Mouse (Mus musculus) lung, embryonic 14.5 days (tissue): ENCODE data around the gene Ramp3. TPM values are rescaled to one million over a fixed set of nuclear protein-coding genes. Genes with fewer than 3 reads are reported as not detected.
A peak's percentile ranks its signal among the peaks of the same experiment; 100 is the strongest.

ENCODE experiments used
- ATAC-seq: fragments of 200-750 bp; cut with Nextera tagmentation; 2 replicates; pipeline ENCODE4 v1.8.0; 2017; ENCODE audit warnings: mild to moderate bottlenecking, moderate TSS enrichment, moderate library complexity; ENCODE audit not compliant: insufficient read depth
- DNase-seq: peaks from one replicate; pipeline ENCODE4 v3.0.0-alpha.2; 2015
- H3K27ac ChIP-seq: fragments of 300-500 bp; sonication (generic); 2 replicates; pipeline ENCODE4 v1.5.1; 2014; ENCODE audit warnings: low read depth, mild to moderate bottlenecking, moderate library complexity
- H3K27me3 ChIP-seq: fragments of 300-500 bp; sonication (generic); 2 replicates; pipeline ENCODE4 v1.6.1; 2014; ENCODE audit warnings: low read length, control low read depth; ENCODE audit not compliant: insufficient read depth
- H3K36me3 ChIP-seq: fragments of 300-500 bp; sonication (generic); 2 replicates; pipeline ENCODE4 v1.6.1; 2014; ENCODE audit warnings: control low read depth; ENCODE audit not compliant: insufficient read depth
- H3K4me1 ChIP-seq: fragments of 300-500 bp; sonication (generic); 2 replicates; pipeline ENCODE4 v1.6.1; 2014; ENCODE audit warnings: antibody characterized with exemption, control low read depth; ENCODE audit not compliant: insufficient read depth
- H3K4me2 ChIP-seq: fragments of 300-500 bp; sonication (generic); 2 replicates; pipeline ENCODE4 v1.6.1; 2014; ENCODE audit warnings: mild to moderate bottlenecking
- H3K4me3 ChIP-seq: fragments of 300-500 bp; sonication (generic); 2 replicates; pipeline ENCODE4 v1.5.1; 2014; ENCODE audit warnings: low read depth, low read length
- H3K9ac ChIP-seq: fragments of 300-500 bp; sonication (generic); 2 replicates; pipeline ENCODE4 v1.6.1; 2014
- H3K9me3 ChIP-seq: fragments of 300-500 bp; sonication (generic); 2 replicates; pipeline ENCODE4 v1.6.1; 2016; ENCODE audit warnings: low read depth, low read length, control low read depth
- CTCF ChIP-seq: IDR thresholded peaks from 2 replicates; pipeline ENCODE4 v1.5.1; 2016; ENCODE audit warnings: antibody characterized with exemption, low read depth
- WGBS: fragments of 180-500 bp; shearing (Covaris S2); extraction: QIAGEN DNeasy Blood & Tissue Kit; methylation state at CpG from one replicate; pipeline ENCODE4 v1.1.7; 2014; 5-methylcytosine and 5-hydroxymethylcytosine counted together
- polyA plus RNA-seq: library from polyadenylated mRNA; unstranded; fragments of >200 nt; fragmentation: Nextera tagmentation; extraction: Ambion mirVana; gene quantifications from 2 replicates; pipeline ENCODE4 v1.2.1, GENCODE M21; 2014

Gene Ramp3
- polyA plus RNA-seq, 1 experiment from 2014 or later, result 1.9 TPM

GRCm38 (mm10) chr11:6684741-6685140, 26.4 kb downstream of the Ramp3 start:
- no peak for DNase-seq
- no peak overlapping the region for H3K4me3 ChIP-seq
- no peaks in the 10 kb centered on the region for H3K9me3 ChIP-seq
- no peak overlapping the region for H3K9ac ChIP-seq
- H3K4me1 ChIP-seq, result no peaks in the 10 kb centered on the region
- WGBS, result 64% methylated on average over 3 of the region's 3 CpGs
- H3K36me3 ChIP-seq, result no peaks in the 10 kb centered on the region
- H3K4me2 ChIP-seq, result no peak overlapping the region
- H3K27ac ChIP-seq, result no peak overlapping the region
- H3K27me3 ChIP-seq, result no peaks in the 10 kb centered on the region
- no peak for ATAC-seq
- TF ChIP-seq CTCF, result no peak

GRCm38 (mm10) chr11:6688888-6689287, 30.6 kb downstream of the Ramp3 start:
- Histone ChIP-seq H3K27ac (no peak overlapping the region), H3K4me2 (no peak overlapping the region), H3K27me3 (no peaks in the 10 kb centered on the region), H3K9ac (no peak overlapping the region), H3K36me3 (no peaks in the 10 kb centered on the region), H3K9me3 (no peaks in the 10 kb centered on the region), H3K4me3 (no peak overlapping the region), H3K4me1 (no peaks in the 10 kb centered on the region)
- DNase-seq (no peak), ATAC-seq (no peak)
- no peak for TF ChIP-seq CTCF
- 76% methylated on average over 3 of the region's 3 CpGs for WGBS

- WGBS, result 55% methylated on average over 6 of the region's 6 CpGs
- Histone ChIP-seq H3K27me3 (no peaks in the 10 kb centered on the region), H3K36me3 (no peaks in the 10 kb centered on the region), H3K27ac (no peak overlapping the region), H3K9me3 (no peaks in the 10 kb centered on the region), H3K4me3 (no peak overlapping the region), H3K4me1 (no peaks in the 10 kb centered on the region), H3K9ac (no peak overlapping the region), H3K4me2 (no peak overlapping the region)
- TF ChIP-seq CTCF, result no peak
- DNase-seq (no peak), ATAC-seq (no peak)
Measured at GRCm38 (mm10) chr11:6692341-6692740, 34.0 kb downstream of the Ramp3 start.

GRCm38 (mm10) chr11:6694114-6694513, 35.8 kb downstream of the Ramp3 start:
- 89% methylated on average over 10 of the region's 10 CpGs for WGBS
- no peak overlapping the region for H3K4me2 ChIP-seq
- H3K9ac ChIP-seq, result no peak overlapping the region
- H3K4me1 ChIP-seq, result no peaks in the 10 kb centered on the region
- no peak for TF ChIP-seq CTCF
- no peak overlapping the region for H3K27ac ChIP-seq
- H3K9me3 ChIP-seq, result no peaks in the 10 kb centered on the region
- ATAC-seq (no peak), DNase-seq (no peak)
- no peak overlapping the region for H3K4me3 ChIP-seq
- no peaks in the 10 kb centered on the region for H3K36me3 ChIP-seq
- no peaks in the 10 kb centered on the region for H3K27me3 ChIP-seq

- H3K9ac ChIP-seq, result no peak overlapping the region
- no peaks in the 10 kb centered on the region for H3K27me3 ChIP-seq
- DNase-seq, result peak; percentile 36
- TF ChIP-seq CTCF, result no peak
- H3K4me2 ChIP-seq, result no peak overlapping the region
- WGBS, result 53% methylated on average over 12 of the region's 12 CpGs
- no peaks in the 10 kb centered on the region for H3K36me3 ChIP-seq
- no peaks in the 10 kb centered on the region for H3K4me1 ChIP-seq
- H3K9me3 ChIP-seq, result no peaks in the 10 kb centered on the region
- peak; percentile 52; the same call in 1 of the 2 replicates for ATAC-seq
- no peak overlapping the region for H3K4me3 ChIP-seq
- no peak overlapping the region for H3K27ac ChIP-seq
Measured at GRCm38 (mm10) chr11:6695176-6695575, 36.9 kb downstream of the Ramp3 start.

- no peak for TF ChIP-seq CTCF
- H3K4me3 ChIP-seq, result no peak overlapping the region
- no peaks in the 10 kb centered on the region for H3K27me3 ChIP-seq
- no peaks in the 10 kb centered on the region for H3K36me3 ChIP-seq
- no peak overlapping the region for H3K4me2 ChIP-seq
- 55% methylated on average over 8 of the region's 8 CpGs for WGBS
- DNase-seq (no peak), ATAC-seq (no peak)
- H3K27ac ChIP-seq, result no peak overlapping the region
- no peak overlapping the region for H3K9ac ChIP-seq
- H3K4me1 ChIP-seq, result no peaks in the 10 kb centered on the region
- no peaks in the 10 kb centered on the region for H3K9me3 ChIP-seq
Measured at GRCm38 (mm10) chr11:6696551-6696950, 38.2 kb downstream of the Ramp3 start.

GRCm38 (mm10) chr11:6697751-6698150, 39.4 kb downstream of the Ramp3 start:
- H3K27me3 ChIP-seq, result no peaks in the 10 kb centered on the region
- no peaks in the 10 kb centered on the region for H3K36me3 ChIP-seq
- H3K27ac ChIP-seq, result no peak overlapping the region
- DNase-seq, result no peak
- WGBS, result 86% methylated on average over 10 of the region's 10 CpGs
- no peak for TF ChIP-seq CTCF
- H3K9ac ChIP-seq, result no peak overlapping the region
- no peaks in the 10 kb centered on the region for H3K9me3 ChIP-seq
- no peak overlapping the region for H3K4me3 ChIP-seq
- no peaks in the 10 kb centered on the region for H3K4me1 ChIP-seq
- H3K4me2 ChIP-seq, result no peak overlapping the region
- ATAC-seq, result no peak

- H3K9me3 ChIP-seq, result no peaks in the 10 kb centered on the region
- no peak overlapping the region for H3K4me2 ChIP-seq
- H3K4me3 ChIP-seq, result no peak overlapping the region
- 73% methylated on average over 10 of the region's 10 CpGs for WGBS
- H3K27me3 ChIP-seq, result no peaks in the 10 kb centered on the region
- ATAC-seq (no peak), DNase-seq (no peak)
- no peaks in the 10 kb centered on the region for H3K36me3 ChIP-seq
- H3K4me1 ChIP-seq, result no peaks in the 10 kb centered on the region
- no peak overlapping the region for H3K27ac ChIP-seq
- no peak for TF ChIP-seq CTCF
- no peak overlapping the region for H3K9ac ChIP-seq
Measured at GRCm38 (mm10) chr11:6698281-6698680, 40.0 kb downstream of the Ramp3 start.
